Mouse (Mus musculus): ENCODE data around the gene Tmem52b.
A peak's percentile ranks its signal among the peaks of the same experiment; 100 is the strongest.

Gene Tmem52b

DNA sequence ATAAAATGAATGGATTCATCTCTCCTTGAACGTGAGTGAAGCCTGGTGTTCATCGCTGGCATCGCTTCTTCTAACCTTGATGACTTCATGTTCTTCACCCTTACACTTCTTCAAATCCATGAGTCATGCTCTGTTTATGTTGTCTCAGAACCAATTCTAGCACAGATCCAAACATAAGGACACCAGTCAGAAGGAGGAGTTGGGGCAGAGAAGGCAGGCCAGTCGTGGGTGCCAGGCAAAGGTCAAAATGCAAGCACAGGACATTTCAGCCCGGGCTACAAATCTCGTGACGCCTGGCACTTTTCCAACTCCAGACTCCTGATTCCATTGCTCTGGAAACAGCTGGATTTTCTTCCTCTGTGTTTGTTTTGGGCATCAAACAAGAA is 20.2 kb downstream of the Tmem52b start:
- DNase-seq (ENCODE audit: low spot score) = peak; percentile 83

DNA sequence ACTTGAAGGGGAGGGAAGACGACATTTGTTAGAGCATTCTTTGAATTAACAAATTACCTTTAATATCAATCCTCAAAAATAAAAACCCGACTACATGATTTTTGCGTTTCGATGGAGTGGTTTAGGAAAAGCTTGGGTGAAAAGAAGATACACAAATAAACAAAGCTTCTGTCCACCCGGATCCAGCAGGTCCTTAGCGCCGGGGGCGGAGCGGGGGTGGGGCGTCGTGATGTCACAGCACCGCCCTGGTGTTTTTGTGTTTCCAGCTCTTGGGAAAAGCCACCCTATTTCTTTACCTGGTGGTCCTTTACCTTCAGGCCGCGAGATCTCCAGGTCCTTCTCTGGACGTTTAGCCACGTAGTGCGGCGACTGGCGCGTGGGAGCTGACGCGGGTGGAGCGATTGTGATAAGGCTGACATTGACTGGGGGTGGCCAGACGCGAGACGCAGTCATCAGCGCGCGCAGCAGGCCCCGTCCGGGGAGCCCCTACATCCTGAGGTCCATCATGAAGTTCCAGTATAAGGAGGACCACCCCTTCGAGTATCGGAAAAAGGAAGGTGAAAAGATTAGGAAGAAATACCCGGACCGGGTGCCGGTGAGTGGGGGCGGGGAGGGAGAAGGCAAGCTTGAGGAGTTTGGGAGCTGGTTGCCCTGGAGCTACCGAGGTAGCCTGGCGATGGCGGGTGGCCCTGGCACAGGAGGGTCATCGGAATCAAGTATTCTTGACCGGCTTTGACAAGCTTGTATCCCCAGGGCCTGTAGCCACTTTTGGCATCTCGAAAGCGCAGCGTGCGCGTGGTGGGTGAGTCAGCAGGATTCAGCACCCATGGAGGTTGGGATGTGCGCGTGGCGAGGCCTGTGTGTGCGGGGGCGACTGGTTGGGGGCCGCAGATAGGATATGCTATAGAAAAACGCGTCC is 20.8 kb downstream of the Tmem52b start, which contains the start of gene Gabarapl1:
Gene Gabarapl1 (plus strand): TSS at position 219 of the 919 bp plus-strand sequence.
- peak; percentile 90 for DNase-seq (ENCODE audit: low spot score)

DNA sequence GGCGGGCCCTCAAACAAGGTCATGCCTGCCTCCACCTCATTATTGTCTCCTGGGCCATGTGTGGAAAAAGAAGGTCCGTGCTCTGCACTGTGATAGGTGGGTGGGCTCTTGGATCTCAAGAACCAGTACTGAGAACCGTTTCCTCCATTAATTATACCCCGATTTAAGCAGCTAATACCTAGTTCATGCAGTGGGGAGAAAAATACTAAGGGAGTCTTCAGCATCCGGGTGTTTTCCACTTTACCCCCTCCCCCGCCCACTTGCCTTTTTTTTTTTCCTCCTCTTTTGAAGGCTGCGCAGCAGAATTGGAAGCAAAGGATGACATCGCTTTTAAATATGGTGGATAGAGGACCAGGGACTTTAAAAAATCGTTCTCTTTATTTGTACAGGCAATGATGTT is 21.7 kb downstream of the Tmem52b start:
- DNase-seq (ENCODE audit: low spot score) = no peak

DNA sequence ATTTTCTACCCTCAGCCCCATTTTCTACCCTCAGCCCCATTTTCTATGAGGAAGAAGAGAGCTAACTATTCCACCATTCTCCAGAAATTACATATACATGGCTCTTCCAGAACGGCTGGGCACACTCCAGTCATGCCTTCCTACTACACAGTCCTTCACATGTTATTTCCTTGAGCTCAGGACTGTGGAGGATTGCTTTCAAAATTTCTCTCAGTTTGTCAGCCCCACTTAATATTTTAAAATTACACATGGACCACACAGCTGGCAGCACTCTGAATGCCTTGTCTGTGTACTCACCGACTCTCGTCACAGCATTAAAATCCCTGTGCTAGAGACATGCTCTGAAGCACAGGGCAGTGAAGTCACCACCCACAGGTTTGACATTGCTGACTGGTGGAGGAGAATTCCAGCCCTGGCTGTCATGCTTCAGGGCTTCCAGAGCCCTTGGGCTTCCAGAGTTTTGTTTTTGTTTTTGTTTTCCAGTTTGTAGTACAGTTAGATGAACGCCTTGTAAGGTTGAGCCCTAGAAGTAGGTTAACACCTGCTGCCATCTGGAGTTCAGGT is 22.4 kb downstream of the Tmem52b start:
- no peak for DNase-seq (ENCODE audit: low spot score)

DNA sequence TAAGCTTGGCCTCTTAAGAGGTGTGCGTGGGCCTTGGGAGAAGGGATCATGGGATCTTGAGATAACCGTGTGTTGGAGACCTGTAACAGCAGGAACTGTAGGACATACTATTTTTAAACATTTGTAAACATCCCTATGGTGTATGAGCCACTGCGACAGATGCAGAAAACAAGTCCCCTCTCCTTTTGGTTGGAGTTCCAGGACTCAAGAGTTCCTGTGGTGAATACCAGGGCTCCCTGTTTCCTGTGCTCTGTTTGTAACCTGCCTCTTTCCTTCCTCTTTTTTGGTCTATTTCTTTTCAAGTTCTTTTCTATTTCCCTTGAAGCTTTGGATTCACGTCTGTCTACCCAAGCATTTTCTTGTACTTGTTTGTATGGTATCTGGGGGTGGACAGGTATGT is 23.4 kb downstream of the Tmem52b start:
- DNase-seq (ENCODE audit: low spot score) = no peak

DNA sequence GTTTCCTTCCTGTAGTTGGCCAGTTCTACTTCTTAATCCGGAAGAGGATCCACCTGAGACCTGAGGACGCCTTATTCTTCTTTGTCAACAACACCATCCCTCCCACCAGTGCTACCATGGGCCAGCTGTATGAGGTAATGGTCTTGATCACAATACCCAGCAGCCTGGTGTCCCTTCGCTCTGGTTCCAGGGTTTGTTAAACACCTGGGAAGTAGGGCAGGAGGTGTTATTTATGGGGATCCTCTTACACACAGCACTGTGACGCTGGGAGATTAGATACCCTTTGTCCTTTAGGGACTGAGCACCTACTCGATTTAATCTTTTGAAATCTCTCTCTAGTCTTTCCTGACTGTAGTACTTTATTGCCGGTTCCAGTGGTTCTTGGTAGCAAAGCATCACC is 26.2 kb downstream of the Tmem52b start:
- DNase-seq (ENCODE audit: low spot score) = no peak

DNA sequence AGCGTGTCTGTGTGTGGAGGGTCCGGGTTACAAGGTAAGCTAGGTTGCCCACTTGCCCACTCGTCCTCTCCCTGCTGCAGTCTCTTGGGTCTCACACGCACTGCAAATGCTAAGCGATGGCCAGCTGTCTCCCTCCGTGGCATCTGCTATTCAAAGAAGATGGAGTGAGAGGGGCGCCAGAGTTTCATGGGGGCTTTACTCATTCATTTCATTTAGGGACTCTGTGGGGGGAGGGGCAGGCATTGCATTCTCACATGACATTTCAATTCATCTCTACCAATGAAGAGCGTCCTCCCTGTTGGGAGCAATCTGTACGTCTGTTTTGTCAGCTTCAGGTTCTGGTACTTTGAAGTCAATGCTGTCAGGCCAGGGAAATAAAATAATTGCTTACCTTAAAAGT is 29.6 kb downstream of the Tmem52b start:
- DNase-seq (ENCODE audit: low spot score) = no peak

DNA sequence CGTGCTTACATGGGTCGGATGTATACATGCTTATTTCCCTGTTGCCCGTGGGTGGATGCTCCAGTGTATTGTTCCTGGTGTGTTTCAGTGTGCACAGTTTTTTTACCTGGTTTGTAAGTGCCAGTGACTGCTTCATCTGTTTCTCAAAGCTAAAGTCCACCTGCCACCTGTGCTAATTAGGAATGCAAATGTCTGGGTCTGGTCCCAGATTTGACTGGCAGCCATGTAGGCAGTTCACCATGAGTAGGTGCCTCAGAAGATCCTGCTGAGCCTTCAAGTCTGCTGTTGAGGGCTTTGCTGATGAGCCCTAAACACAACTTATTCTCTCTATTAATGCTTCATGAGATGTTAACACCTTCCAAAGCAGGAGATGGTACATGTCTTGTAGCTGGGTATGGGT is 30.2 kb downstream of the Tmem52b start:
- no peak for DNase-seq (ENCODE audit: low spot score)

DNA sequence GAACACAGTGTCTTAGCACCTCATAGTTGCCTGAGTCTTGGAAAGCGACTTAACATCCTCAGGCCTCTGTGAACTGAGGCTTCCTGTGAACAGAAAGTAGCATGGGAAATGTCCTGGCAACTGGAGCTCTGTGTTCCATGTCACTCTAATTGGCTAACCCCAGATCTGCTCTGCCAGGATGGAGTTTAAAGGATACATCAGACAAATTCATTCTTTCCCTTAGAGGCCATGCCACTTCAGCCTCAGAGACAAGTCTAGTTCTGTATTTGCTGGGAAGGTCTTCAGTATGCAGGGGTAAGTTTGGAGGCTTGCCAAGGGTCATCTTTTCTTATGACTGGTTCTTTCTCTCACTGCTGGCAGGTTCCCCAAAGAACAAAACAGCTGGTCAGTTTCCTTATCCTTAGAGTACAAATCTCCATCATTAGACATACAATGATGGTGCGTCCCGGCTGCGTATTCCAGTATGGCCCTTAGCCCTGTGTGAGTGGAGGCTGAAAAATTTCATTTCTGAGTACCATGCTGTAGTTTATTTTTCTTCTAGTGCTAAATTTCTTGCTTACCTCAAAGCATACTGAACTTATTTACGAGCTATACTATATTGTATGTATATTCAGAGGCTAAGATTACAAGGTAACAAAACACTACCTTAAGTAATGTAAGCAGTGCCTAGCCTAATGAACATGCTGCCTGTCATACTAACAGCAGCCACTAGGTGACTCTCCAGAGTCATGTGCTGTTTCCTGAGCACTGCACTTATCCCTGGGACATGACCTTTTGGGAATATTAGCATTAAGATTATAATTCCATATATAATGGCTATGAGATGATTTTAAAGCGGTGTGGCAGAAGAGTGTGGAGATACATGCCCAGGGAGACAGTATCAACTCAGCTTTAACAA is 31.6 kb downstream of the Tmem52b start:
- DNase-seq (ENCODE audit: low spot score) = peak; percentile 80

DNA sequence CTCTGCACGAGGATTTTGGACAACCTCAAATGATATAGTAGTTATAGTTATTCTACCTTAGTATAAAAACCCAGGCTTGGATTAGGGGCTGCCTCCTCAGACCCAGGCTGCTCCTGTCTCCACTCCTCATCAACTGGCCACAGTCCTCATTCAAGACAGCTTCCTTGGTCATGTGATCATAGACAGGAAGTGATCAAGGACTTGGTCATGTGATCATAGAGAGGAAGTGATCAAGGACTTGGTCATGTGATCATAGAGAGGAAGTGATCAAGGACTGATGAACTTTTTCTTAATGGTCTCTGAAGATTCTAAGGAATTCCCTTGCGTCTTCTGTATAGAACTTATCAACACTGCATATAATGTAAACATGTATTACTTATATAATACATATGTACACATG is 34.9 kb downstream of the Tmem52b start:
- no peak for DNase-seq (ENCODE audit: low spot score)

DNA sequence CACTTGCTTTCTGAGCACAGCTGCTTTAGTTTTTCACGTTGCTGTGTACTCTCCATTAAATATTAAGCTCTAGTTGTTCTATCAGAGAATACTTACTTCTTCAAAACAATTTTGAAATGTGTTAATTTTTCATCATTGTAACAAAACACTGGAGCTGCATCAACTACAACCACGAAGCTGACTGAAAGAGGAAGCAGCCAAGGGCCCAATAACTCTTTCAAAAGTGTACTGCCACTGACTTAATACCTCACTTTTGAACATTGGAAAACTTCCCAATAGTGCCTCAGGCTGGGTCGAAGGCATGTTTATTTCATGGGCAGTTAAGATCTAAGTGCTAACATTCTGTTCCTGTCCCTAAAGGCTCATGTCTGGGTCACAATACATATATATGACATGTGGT is 35.7 kb downstream of the Tmem52b start:
- no peak for DNase-seq (ENCODE audit: low spot score)

DNA sequence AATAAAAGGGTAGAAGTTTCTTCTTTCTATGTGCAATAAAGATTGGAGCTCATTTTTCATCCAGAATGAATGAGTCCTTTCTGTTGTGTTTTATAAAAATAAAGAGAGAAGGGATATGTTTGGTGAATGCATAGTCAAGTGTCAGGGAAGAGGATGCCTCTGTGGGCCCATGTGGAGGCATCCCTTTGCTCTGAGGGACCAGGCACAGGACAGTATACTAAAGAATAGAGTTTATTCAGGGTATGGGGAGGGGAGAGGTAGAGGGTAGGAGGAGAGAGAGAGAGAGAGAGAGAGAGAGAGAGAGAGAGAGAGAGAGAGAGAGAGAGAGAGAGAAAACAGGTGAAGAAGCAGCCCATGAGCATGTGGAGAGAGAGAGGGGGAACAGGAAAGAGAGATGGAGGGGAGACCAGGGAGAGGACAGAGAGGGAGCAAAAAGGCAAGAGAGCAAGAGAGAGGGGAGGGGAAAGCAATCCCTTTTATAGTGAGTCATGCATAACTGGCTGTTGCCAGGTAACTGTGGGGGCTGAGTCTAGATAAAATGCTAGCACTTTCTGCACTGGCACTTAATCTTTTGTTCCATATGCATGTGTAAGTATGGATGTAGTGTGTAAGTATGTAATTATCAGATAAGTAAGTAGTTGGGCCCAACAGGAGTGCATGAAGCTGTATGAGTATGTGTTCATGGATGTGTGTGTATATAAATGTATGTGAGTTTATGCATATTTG is 45.1 kb downstream of the Tmem52b start:
- DNase-seq (ENCODE audit: low spot score) = no peak

DNA sequence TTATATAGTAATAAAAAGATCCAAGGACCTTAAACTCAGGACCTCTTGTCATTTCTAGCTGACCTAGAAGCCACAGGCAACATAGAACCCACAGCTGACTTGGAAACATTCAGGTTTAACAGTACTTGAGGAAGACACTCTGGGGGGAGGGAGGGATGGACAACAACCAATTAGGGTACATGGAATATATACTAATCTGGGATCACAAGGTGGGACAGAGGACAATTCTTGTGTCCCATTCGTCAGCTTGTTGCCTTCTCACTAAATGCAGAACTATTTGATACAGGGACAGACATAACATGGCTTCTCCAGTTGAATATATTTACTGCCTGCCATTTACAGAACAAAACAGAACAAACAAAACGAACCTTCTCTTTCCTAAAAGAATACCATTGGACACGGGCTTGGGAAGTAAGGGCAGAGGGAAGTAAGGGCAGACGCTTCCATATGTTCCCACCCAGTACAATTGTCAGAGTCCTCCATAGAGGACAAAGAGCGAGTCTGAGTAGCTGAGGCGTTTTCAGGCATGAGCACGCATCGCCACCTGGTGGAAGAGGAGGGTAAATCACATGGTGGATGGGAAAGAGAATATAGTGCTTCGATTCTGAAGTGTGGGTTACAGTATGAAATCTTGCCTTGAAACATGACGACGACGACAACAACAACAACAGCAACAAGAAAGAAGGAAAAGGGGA is 46.7 kb downstream of the Tmem52b start:
- peak; percentile 83 for DNase-seq (ENCODE audit: low spot score)

DNA sequence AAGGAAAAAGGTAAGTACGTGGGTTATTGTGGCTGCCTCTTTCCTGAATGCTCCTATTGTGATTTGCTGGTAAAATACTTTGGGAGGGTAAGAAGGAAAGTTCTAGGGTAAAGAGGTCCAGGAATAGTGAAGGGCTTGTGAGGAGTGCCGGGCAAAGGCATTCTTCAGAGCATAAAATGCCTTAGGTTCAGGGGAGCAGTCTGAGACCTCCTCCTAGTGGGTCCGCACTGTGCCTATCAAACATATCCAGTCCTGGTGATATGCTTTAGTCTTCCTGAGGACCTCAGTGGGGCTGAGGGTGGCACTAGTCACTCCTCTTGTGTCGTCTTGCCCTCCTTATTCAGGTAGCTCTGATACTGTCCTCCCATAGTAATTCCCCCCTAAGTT is 47.3 kb downstream of the Tmem52b start:
- no peak for DNase-seq (ENCODE audit: low spot score)

DNA sequence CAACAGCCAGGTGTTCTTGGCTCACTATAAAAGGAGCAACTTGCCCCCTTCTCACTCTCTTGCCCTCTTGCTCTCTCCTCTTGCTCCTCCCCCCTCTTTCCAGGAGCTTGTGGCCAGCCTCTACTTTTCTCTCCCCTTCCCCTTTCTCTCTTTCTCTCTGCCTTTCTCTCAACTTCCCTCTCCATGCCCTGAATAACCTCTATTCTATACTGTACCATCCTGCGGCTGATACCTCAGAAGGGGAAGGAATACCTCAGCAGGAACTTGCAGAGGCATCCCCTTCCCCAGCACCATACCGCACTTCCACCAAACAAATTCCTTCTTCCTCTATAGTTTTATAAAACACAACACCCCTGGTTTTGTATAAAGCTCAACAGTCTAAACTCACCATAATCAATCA is 52.9 kb downstream of the Tmem52b start:
- DNase-seq (ENCODE audit: low spot score) = no peak

Measured in testis, postnatal 10 days (tissue).